Mouse (Mus musculus): Measurements from ENCODE around the gene Paqr3.

DNA sequence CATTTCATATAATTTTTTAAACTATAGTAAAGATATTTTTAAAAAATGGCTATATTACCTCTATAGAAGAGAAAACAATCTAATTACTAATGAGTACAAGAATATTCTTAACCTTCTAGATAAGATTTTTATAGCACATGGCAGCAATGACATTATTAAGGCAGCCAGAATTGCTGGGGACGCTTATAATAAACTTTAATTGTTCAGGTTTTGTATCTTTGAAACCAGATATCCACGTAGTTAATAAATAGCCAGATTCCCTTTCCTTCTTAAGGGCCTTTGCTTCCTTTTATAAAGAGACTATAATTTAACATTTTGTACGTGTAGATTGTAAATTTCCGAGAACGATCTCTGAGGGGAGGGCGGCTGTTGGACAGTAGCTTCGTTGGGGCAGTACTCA is 66.1 kb downstream of the Paqr3 start:
- TF ChIP-seq CTCF (IDR thresholded peaks at IDR 0.05; ENCODE audit: borderline replicate concordance, insufficient read depth, low read depth, low read length) (no peak), POLR2A (IDR thresholded peaks at IDR 0.05; ENCODE audit: borderline replicate concordance, insufficient read depth, low read length) (no peak)

Measured in cerebellum, adult 2 months (tissue).